Mouse (Mus musculus) T-helper 1 cell (primary cell): ENCODE data around the gene Wnt11.

Experiments used
- in situ Hi-C: fragments of 300-600 bp; cut with MboI, MseI; formaldehyde crosslinking; loops from one replicate; pipeline ENCODE4 v1.15.1; 2025; ENCODE audit warnings: high pct_unique_total_duplicates

Wnt11 gene

DNA sequence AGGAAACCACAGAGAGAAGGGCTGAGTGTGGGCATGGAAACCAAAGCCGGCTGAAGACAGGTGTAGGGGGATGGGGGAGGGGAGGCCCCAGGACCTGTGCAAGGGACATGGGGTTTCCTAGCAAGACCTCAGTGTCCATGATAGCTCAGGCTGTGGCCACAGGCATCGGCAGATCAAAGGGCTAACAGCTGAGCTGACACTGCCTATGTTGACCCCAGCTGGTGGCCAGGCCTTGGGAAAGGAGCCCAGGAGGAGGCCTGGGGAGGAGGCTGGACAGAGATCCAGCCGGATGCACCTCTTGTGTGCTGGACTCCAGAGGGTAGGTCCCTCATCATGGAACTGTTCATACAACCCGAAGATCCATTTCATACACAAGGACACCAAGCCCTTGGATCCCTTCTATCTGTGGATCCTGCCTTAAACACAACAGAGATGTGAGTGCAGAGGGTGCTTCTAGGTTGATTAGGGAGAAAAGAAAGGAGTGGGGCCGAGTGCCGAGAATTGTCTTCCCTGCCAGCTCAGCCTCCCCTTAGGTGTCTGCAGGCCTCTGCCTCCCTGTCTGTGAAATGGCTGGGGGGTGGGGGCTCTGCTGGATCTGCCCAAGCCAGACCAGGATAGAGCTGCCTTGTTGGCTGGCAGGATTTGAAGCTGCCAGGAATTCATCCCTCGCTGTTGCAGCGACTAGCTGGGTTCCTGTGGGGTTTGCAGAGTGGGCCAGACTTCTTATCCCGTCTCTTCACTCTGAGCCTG lies 29.2 kb downstream of the Wnt11 start:
- in situ Hi-C loops, result no loop called here

DNA sequence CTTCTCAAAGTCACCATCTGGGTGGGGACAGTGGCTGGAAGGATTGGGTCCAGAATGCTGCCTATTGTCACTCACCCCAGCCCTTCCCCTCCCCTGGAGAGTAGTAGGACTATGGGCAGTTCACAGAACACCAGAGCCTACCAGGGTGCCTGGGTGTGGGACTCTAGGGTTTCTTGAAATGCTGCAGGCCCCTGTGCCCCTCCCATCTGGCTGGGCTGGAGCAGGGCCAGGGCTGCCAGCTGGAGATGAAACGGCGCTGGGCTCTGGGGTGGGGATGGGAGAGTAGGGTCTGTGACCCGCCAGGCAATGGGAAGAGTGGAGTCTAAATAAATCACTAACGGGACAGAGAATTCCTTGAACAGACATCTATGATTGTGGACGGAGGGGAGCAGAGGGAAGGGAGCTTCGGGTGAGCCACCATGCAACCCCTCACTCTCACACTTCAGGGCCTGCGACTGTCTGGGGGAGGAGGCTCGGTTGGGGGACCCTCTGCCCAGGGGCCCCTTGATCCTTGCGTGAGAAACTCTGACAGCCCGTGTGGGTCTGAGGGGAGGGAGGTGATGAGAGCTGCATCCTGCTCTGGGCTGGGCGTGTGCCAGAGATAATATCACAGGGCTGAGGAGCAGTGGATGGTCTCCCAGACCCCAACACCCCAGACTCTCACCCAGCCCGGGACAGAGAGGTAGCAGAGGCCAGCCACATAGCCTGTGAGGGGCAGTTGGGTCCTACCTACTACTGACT lies 32.3 kb downstream of the Wnt11 start:
- in situ Hi-C loops, result no loop called here

DNA sequence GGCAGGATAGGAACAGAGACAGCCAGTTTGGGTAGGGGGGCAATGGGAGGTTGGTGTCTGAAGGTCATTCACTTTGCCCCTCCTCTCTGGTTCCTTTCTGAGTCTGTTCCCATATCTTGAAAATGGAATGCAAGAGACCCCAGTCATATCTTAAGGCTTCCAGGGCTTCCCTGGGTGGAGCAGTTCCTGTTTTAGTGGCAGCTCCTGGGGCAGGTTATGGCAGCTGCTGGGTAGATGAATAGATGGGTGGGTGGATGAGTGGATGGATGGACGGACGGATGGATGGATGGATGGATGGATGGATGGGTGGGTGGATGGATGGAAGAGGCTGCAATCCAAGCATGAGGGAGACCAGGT lies 32.9 kb downstream of the Wnt11 start:
- in situ Hi-C loops, result no loop called here

DNA sequence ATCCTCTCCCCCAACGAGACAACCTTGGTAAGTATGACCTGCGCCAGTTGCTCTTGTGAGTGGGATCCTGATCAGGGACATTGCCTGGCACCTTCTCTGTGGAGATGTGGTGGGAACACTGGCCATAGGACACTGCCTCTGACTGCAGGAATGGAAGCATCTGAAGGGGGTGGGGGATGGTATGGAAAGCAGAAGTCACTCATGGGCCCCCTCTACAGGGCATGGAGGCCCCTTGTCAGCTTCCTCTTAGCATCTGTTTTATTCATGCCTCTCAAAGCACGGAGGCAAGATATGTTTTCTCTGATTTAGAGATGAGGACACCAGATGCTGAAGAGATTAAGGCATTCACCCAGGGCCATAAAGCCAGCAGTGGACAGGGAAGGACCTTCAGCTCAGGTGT lies 34.2 kb downstream of the Wnt11 start:
- in situ Hi-C loops, result no loop called here

DNA sequence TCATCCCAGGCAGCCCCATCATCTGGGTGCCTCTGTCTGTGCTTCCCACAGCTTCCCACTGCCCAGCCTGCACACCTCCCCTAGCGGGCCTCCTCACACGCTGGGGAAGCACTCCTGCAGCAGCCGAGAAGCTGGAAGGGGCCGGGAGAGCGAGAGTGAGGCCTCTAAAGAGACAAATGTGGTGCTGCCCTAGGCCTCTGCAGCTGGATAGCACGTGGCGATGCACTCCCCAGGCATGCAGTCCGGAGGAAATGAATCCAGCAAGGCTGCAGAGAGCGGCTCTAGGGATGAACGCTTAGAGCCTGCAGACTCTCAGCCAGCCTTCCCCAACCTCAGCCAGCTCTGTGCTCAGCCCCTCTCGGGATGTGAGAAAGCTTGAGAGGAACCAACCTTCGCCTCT lies 35.9 kb downstream of the Wnt11 start:
- in situ Hi-C loops, result no loop called here

DNA sequence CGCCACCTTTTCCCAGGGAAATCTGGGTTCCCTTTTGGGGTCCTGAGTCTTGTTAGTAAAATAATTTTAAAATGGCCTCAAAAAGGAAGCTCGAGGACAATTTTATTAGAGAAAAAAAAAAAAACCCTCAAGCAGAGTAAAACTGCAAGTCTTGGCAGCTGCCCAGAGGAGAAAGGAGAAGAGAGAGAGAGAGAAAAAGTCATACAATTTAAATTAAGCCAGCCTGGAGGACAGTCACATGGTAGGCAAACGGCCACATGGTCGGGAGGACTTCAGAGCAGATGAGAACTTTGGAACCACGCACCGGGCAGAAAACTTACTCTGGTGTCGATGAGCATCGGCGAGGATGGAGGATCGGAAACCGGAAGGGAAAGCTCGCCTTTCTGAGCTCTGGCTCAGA lies 37.0 kb downstream of the Wnt11 start:
- in situ Hi-C loops, result no loop called here

DNA sequence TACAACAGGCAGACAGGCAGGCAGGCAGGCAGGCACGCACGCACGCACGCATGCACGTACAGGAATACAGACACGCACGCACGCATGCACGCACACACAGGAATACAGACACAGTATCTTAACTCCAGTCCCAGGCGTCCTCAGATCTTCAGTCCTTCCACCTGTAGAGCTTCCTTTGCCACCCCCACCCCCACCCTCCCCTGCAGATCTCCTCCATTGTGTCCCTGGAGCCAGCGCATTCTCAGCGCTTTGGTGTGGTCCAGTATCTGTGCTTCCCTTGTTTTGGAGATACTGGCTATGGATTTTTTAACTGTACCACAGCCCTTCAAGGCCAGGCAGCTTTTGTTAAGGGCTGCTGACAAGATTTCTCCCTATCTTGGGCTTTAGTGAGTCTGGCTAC lies 38.4 kb downstream of the Wnt11 start:
- in situ Hi-C loops, result no loop called here

DNA sequence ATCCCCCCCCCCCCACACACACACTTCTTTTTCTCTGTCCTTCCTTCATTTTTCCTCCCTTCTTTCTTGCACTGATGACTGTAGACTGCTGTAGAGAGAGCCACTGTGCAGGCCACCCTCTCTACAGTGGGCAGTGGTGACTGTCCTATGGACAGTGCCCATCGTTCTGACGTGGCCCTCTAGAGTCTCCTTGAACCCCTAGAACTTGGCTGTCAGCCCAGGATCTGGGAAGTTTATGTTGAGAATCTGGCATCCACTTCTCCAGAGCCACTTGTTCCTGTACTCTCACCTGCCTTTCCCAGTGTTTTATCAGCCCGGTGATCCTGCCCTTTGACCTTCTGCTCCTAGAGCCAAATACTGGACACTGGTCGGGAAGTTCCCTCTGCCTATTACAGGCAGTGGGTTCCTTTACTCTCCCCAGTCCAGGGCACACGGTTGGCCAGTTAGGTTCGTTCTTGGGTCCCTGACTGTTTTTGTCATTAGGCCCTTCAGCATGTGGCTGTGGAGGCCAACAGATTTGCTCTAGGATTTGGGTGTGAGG lies 39.6 kb downstream of the Wnt11 start:
- in situ Hi-C loops, result no loop called here

DNA sequence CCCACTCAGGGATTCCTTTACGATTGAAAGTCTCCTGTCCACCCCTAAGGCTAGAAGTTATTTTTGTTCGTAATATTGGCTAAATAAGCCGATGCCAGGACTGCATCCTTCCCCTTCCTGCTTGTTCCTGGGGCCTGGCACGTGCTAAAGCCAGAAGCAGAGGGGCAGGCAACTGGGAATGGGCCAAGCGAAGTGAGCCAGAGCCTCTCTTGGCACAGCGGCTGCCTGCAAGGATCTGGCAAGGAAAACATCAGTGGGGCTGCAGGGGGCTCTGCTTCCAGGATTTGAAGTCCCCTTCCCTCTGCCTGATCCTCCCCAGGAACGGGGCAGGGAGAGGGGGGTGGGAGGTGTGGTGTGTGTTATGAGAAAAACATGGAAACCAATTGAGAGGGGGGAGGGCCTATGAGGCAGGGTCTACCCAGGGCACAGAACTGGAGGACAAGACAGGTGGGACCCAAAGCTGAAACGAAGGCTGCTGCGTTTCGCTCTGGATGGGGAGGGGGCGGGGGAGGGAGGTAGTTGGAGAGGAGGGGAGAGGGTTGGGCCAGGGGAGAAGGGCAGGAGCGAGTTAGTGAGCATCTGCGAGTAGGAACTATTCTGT lies 40.6 kb downstream of the Wnt11 start:
- in situ Hi-C loops, result no loop called here

DNA sequence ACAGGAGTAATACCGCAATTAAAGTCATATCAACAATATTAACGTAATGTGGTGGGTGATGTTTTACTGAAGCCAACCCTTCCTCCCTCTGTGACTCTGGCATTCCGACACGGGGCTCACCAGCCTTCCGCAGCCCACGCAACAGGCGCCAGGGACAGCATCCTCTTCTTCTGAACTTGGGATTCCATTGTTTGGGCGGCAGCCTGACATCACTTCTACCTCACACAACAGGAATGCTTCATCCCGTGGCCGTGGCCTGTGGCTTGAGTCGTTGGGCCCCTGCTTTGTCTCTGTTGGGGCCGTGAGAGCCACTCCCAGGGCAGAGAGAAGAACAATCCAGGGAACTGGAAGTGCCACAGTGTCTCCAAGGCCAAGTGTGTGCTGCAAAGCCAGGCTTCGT lies 41.2 kb downstream of the Wnt11 start:
- in situ Hi-C loops, result no loop called here

DNA sequence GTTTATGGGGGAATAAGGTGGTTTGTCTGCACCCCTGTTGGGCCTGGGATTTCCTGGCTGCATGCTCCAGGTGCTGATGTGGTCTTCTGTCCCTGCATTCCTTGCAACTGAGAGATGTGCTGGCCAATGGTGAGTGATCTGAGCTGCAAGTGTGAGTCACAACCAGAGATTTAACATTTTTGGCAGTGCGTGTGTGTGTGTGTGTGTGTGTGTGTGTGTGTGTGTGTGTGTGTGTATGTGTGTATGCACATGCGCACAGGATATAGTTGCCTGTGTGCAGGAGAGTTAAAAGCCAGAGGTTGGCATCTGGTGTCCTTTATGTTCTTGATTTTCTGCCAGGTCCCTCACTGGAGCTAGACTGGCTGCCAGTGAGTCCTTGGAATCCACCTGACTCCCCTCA lies 44.3 kb downstream of the Wnt11 start:
- in situ Hi-C loops, result no loop called here

DNA sequence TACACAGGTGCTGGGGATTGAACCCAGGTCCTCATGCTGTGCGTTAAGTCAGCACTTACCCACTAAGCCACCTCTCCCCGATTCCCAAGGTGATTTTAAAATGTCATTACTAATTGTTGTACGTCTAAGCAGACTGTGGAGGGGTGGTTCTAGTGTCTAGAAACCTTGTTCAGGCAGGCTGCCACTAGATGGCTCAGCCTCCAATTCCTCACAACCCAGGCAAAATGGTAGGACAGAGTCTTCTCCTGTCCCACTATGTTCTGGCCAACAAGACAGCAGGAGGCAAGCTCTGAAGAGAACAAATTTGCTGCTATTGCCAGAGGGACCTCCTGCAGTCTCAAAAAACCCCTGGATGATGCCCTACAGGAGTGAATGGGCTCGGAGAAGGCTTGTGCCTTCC lies 47.0 kb downstream of the Wnt11 start:
- in situ Hi-C loops, result loop anchor here (10.0 kb wide), 1 partner anchor 617 kb away; no protein-coding TSS in a partner anchor

DNA sequence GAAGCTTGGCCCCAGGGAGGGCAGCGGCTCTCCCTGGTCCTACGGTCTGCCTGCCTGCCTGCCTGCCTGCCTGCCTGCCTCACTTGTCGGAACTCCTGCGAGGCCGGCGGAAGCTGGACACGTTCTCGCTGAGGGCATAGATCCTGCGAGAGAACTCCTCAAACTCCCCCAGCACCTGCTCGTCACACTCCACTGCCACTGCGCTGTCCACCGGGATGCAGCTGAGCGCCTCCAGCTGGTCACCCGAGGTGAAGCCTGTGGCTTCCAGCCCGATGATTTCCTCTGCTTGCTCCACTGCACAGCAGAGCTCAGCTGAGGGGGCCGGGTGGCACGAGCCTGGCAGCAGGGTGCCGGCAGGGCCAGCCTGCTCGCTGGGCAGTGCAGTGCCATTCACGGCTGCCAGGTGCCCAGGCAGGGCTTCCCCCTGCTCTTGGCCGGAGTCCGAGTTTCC lies 52.9 kb downstream of the Wnt11 start:
- in situ Hi-C loops, result loop anchor here (10.0 kb wide), 1 partner anchor 623 kb away; no protein-coding TSS in a partner anchor

DNA sequence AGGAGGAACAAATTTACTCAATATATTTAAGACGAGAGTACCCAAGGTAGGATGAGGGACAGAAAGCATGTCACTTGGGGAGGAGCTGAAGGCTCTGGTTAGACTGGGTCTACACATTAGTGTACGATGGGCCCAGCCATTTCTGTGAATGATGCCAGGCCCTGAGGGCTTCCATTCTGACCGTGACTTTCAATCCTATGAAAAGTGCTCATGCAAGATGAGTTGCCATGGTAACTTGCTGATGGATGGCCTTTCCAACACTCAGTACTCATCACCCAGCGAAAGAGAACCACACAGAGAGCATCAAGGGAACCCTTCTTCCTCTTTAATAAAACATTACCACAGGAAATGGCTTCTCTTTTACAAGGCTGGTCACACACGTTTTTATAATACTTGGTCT lies 53.9 kb downstream of the Wnt11 start:
- in situ Hi-C loops, result loop anchor here (10.0 kb wide), 1 partner anchor 624 kb away; no protein-coding TSS in a partner anchor

DNA sequence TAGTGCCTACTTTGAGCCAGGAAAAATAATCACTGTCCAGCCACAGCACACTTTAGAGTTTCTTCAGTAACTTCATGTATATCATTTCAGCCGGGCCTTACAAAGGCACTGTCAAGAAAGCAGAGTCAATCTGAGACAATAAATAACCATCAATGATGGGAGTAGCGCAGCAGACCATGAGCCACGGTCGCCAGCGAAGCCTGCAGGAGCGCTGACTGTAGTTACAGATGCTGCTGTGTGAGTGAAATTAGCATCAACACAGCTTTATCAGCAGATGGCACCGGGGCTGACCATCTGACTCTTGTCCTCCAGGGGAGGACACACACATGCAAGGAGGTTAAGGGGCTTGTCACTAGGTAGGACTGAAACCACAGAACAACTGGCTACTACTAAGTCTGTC lies 54.3 kb downstream of the Wnt11 start:
- in situ Hi-C loops, result loop anchor here (10.0 kb wide), 1 partner anchor 624 kb away; no protein-coding TSS in a partner anchor

DNA sequence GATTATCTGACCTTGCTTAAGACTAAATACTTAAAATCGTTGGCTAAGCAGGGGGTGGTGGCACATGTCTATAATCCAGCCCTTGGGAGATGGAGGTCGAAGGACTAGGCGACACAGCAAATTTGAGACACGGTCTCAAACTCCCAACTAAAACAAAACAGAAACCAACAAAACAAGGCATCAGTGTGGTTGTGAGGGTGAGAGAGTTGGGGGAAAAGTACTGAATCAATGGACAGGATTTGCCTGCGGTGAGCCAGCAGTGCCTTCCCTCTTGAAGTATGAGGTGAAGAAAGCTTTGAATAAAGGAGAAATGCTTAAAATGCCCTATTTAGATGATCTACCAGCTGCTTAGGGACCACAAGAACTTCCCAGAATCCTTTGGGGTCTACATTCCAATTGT lies 58.2 kb downstream of the Wnt11 start:
- in situ Hi-C loops, result no loop called here

DNA sequence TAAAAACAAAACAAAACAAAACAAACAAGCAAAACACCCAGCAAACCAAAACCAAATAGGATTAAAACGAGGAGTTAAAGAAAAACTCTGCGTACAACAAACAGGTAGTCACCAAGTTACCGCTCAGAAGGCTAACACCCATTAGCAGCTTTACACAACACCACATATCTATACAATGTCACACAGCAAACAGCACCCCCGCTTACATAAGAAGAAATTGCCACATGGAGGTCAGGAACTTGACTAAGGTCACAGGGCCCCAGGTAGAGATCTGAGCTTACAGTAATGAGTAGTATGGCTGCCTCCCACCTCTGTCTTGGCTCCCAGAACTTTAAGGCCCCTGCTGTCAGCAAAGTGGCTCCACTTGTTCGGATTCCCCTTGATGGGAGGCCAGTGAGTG lies 59.4 kb downstream of the Wnt11 start:
- in situ Hi-C loops, result no loop called here

DNA sequence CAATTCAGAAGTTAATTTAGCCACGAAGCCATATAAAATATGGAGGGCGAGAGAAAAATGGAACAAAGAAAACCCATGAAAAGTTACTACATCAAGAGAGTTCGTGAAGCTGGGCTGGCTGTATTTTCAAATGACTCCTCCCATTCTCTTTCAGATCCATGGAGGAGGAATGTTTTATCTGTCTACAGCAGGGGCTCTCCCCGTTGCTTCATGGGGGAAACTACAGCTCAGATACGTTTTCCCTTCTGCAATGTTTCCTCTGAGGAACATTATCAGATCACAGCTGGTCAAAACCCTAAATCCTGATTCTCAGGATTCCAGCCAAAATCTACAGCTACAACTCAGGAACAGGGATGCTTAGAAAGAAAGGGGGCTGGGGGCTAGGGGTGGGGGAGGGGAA lies 59.9 kb downstream of the Wnt11 start:
- in situ Hi-C loops, result no loop called here

DNA sequence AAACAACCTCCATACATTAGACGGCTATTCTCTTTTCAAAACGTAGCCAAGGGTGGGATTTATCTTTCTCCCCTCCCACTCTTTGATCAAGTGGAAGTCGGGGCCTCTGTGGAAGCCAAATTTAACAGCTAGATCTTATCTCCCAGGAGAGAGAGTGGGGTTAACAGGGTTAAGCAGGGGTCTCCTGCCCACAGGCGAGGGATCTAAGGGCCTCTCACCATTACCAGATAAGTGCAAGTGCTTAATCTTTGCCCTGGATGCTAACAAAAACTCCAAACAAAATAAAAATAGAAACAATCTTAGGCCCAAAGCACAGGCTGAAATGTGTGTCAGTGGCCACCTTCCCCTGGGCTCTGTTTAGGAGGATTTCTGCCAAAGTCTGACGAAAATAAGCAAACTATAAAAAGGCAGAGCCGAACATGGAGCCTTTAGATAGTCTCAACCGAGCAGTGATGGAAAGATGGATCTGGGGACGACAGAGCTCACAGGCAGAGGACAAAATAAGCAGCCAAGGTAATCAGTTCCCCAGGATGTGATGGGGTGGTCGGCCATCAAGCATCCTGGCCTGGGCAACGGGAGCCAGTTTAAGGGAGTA lies 60.7 kb downstream of the Wnt11 start:
- in situ Hi-C loops, result no loop called here

DNA sequence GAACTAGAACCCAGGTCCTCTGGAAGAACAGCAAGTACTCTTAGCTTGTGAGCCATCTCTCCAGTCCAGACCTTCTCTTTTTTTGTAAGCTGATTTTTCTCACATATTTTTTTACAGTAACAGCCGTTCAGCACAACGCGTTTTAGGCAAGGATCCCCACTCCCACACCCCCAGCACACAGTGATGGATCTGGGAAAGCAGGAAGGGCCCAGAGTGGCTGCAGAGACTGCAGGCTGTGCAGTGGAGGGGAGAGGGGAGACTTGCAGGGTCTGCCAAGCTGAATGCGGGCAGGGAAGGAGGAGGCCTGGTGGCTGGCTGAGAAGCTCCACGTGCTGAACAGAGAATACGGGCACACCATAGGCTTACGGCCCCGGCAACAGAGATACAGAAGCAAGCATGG lies 62.4 kb downstream of the Wnt11 start:
- in situ Hi-C loops, result no loop called here

DNA sequence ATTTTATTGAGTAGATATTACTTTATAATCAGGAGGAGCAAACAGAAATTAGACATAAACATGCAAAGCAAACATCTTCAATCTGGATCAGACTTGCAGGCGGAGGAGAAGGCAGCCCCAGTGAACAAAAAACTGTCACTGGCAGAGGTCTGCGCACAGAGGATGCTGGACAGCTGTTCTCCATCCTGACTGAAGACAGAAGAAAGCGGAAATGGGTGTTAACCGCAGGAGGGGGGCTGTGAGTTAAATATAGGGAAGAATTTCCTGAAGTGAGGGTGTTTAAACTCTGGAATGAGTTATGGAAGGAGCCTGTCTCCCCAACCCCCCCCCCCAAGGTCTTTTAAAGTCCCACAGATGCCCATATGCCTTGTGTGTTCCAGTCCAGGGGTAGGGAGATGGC lies 64.9 kb downstream of the Wnt11 start:
- in situ Hi-C loops, result no loop called here

DNA sequence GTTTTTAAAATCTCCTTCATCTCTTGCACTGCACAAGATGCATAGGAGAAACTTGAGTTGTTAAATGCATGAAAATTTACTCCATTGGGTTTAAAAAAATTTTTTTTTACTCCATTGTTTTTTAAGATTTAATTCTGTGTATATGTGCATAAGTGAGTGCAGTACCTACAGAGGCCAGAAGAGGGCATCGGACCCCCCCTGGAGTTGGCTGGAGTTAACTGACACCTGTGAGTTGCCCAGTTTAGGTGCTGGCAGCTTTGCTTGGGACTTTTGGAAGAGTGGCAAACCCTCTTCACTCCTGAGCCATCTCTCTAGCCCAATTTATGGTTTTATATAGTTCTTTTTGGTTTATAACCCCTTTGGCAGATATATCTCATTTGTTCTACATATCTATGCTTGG lies 66.2 kb downstream of the Wnt11 start:
- in situ Hi-C loops, result no loop called here
